Mouse (Mus musculus): ENCODE results near the gene Mypop. TPM values are rescaled to one million over a fixed set of nuclear protein-coding genes. Genes with fewer than 3 reads are reported as not detected.
A peak's percentile ranks its signal among the peaks of the same experiment; 100 is the strongest.

The Mypop gene
- polyA plus RNA-seq, 1 experiment from 2014 or later: 0.15 TPM

- Histone ChIP-seq H3K27ac (replicated peaks) (peak within 1 kb of the TSS; percentile 92), H3K27me3 (no peaks in the 10 kb centered on the region), H3K4me2 (peak within 1 kb of the TSS; percentile 99), H3K4me3 (replicated peaks) (peak within 1 kb of the TSS; percentile 83), H3K4me1 (replicated peaks) (peaks cover 69% of the 10 kb centered on the region), H3K9ac (peak within 1 kb of the TSS; percentile 84), H3K9me3 (replicated peaks) (no peaks in the 10 kb centered on the region), H3K36me3 (replicated peaks) (peaks cover 10% of the 10 kb centered on the region)
- peak; percentile 56 for ATAC-seq (ENCODE audit: insufficient read depth)
- under 1% methylated on average over 79 of the region's 90 CpGs for WGBS (ENCODE audit: insufficient replicate concordance)
These were observed 13.0 kb downstream of the Mypop start, which contains the start of gene Irf2bp1 for GRCm38 (mm10) chr7:19003902-19004630. Gene Irf2bp1, plus strand, starts transcription at chr7:19004044.

GRCm38 (mm10) chr7:19004631-19005079, 13.6 kb downstream of the Mypop start:
- peaks cover 75% of the 10 kb centered on the region for H3K4me1 ChIP-seq (replicated peaks)

GRCm38 (mm10) chr7:19005417-19006121, 14.5 kb downstream of the Mypop start:
- H3K36me3 ChIP-seq (replicated peaks): peaks cover 10% of the 10 kb centered on the region
- peaks cover 77% of the 10 kb centered on the region for H3K4me1 ChIP-seq (replicated peaks)
- H3K4me3 ChIP-seq (replicated peaks): peak overlapping the region; percentile 83
- no peak overlapping the region for H3K27ac ChIP-seq (replicated peaks)
- no peaks in the 10 kb centered on the region for H3K27me3 ChIP-seq
- peak overlapping the region; percentile 84; the same call in 1 of the 2 replicates for H3K9ac ChIP-seq
- H3K4me2 ChIP-seq: peak overlapping the region; percentile 99
- 71% methylated on average over 34 of the region's 34 CpGs for WGBS (ENCODE audit: insufficient replicate concordance)
- no peak for ATAC-seq (ENCODE audit: insufficient read depth)
- H3K9me3 ChIP-seq (replicated peaks): no peaks in the 10 kb centered on the region

More at GRCm38 (mm10) chr7:19004631-19005079, 13.6 kb downstream of the Mypop start:
- peak overlapping the region; percentile 84 for H3K9ac ChIP-seq
- H3K27ac ChIP-seq (replicated peaks): peak overlapping the region; percentile 92
- H3K4me2 ChIP-seq: peak overlapping the region; percentile 99
- no peaks in the 10 kb centered on the region for H3K9me3 ChIP-seq (replicated peaks)
- ATAC-seq (ENCODE audit: insufficient read depth): no peak
- WGBS (ENCODE audit: insufficient replicate concordance): 16% methylated on average over 34 of the region's 34 CpGs
- peak overlapping the region; percentile 83 for H3K4me3 ChIP-seq (replicated peaks)
- no peaks in the 10 kb centered on the region for H3K27me3 ChIP-seq
- peaks cover 10% of the 10 kb centered on the region for H3K36me3 ChIP-seq (replicated peaks)

- Histone ChIP-seq H3K4me3 (replicated peaks) (0 out of 2 replicates have a peak overlapping the region, but pooled peaks have one; percentile 83), H3K36me3 (replicated peaks) (peaks cover 10% of the 10 kb centered on the region), H3K27me3 (no peaks in the 10 kb centered on the region), H3K4me1 (replicated peaks) (peaks cover 75% of the 10 kb centered on the region), H3K9ac (no peak overlapping the region), H3K9me3 (replicated peaks) (no peaks in the 10 kb centered on the region), H3K4me2 (peak overlapping the region; percentile 99), H3K27ac (replicated peaks) (no peak overlapping the region)
- no peak for ATAC-seq (ENCODE audit: insufficient read depth)
- WGBS (ENCODE audit: insufficient replicate concordance): 4% methylated on average over 12 of the region's 12 CpGs
These were observed 15.4 kb downstream of the Mypop start for GRCm38 (mm10) chr7:19006476-19006875.

- Histone ChIP-seq H3K27ac (replicated peaks) (peak overlapping the region; percentile 63), H3K4me3 (replicated peaks) (peak overlapping the region; percentile 6; the same call in 1 of the 2 replicates), H3K9me3 (replicated peaks) (no peaks in the 10 kb centered on the region), H3K27me3 (peaks cover 4% of the 10 kb centered on the region; the same call in 1 of the 2 replicates), H3K9ac (no peak overlapping the region), H3K36me3 (replicated peaks) (peaks cover 10% of the 10 kb centered on the region), H3K4me2 (peak overlapping the region; percentile 99), H3K4me1 (replicated peaks) (peaks cover 75% of the 10 kb centered on the region)
- WGBS (ENCODE audit: insufficient replicate concordance): 66% methylated on average over 13 of the region's 13 CpGs
- peak; percentile 20 for ATAC-seq (ENCODE audit: insufficient read depth)
These were observed 16.3 kb downstream of the Mypop start for GRCm38 (mm10) chr7:19007026-19007977.

- H3K4me1 ChIP-seq (replicated peaks): peaks cover 53% of the 10 kb centered on the region
- peak overlapping the region; percentile 20; the same call in 1 of the 2 replicates for H3K27ac ChIP-seq (replicated peaks)
- peaks cover 7% of the 10 kb centered on the region for H3K36me3 ChIP-seq (replicated peaks)
- no peak; the same call in 1 of the 2 replicates for ATAC-seq (ENCODE audit: insufficient read depth)
- no peak overlapping the region; the same call in 1 of the 2 replicates for H3K4me2 ChIP-seq
- H3K9ac ChIP-seq: no peak overlapping the region
- WGBS (ENCODE audit: insufficient replicate concordance): 51% methylated on average over 7 of the region's 7 CpGs
- no peaks in the 10 kb centered on the region for H3K9me3 ChIP-seq (replicated peaks)
- H3K27me3 ChIP-seq: peaks cover 21% of the 10 kb centered on the region
- H3K4me3 ChIP-seq (replicated peaks): no peak overlapping the region
These were observed 19.5 kb downstream of the Mypop start for GRCm38 (mm10) chr7:19010581-19010980.

GRCm38 (mm10) chr7:19012025-19012621, 21.1 kb downstream of the Mypop start:
- Histone ChIP-seq H3K4me1 (replicated peaks) (peaks cover 44% of the 10 kb centered on the region), H3K4me2 (peak overlapping the region; percentile 61), H3K27ac (replicated peaks) (peak overlapping the region; percentile 71), H3K4me3 (replicated peaks) (peak overlapping the region; percentile 28), H3K9me3 (replicated peaks) (no peaks in the 10 kb centered on the region), H3K9ac (peak overlapping the region; percentile 36), H3K36me3 (replicated peaks) (no peaks in the 10 kb centered on the region), H3K27me3 (peaks cover 21% of the 10 kb centered on the region)
- WGBS (ENCODE audit: insufficient replicate concordance): 3% methylated on average over 31 of the region's 31 CpGs
- peak; percentile 41 for ATAC-seq (ENCODE audit: insufficient read depth)

- Histone ChIP-seq H3K4me3 (replicated peaks) (no peak overlapping the region), H3K36me3 (replicated peaks) (no peaks in the 10 kb centered on the region), H3K27me3 (peaks cover 21% of the 10 kb centered on the region), H3K4me1 (replicated peaks) (peaks cover 44% of the 10 kb centered on the region), H3K27ac (replicated peaks) (peak overlapping the region; percentile 71), H3K4me2 (peak overlapping the region; percentile 61), H3K9me3 (replicated peaks) (no peaks in the 10 kb centered on the region), H3K9ac (no peak overlapping the region)
- peak; percentile 56 for ATAC-seq (ENCODE audit: insufficient read depth)
- 30% methylated on average over 2 of the region's 2 CpGs for WGBS (ENCODE audit: insufficient replicate concordance)
These were observed 21.8 kb downstream of the Mypop start for GRCm38 (mm10) chr7:19012882-19013281.

GRCm38 (mm10) chr7:19014452-19014851, 23.4 kb downstream of the Mypop start:
- H3K4me1 ChIP-seq (replicated peaks): peaks cover 33% of the 10 kb centered on the region
- 69% methylated on average over 15 of the region's 15 CpGs for WGBS (ENCODE audit: insufficient replicate concordance)
- H3K4me2 ChIP-seq: no peak overlapping the region
- H3K9ac ChIP-seq: no peak overlapping the region
- no peaks in the 10 kb centered on the region for H3K36me3 ChIP-seq (replicated peaks)
- H3K4me3 ChIP-seq (replicated peaks): no peak overlapping the region
- ATAC-seq (ENCODE audit: insufficient read depth): no peak
- H3K9me3 ChIP-seq (replicated peaks): no peaks in the 10 kb centered on the region
- peaks cover 24% of the 10 kb centered on the region for H3K27me3 ChIP-seq
- no peak overlapping the region for H3K27ac ChIP-seq (replicated peaks)

- Histone ChIP-seq H3K36me3 (replicated peaks) (no peaks in the 10 kb centered on the region), H3K27ac (replicated peaks) (no peak overlapping the region), H3K9ac (no peak overlapping the region), H3K4me3 (replicated peaks) (no peak overlapping the region), H3K27me3 (peaks cover 39% of the 10 kb centered on the region), H3K4me2 (no peak overlapping the region), H3K4me1 (replicated peaks) (peaks cover 24% of the 10 kb centered on the region), H3K9me3 (replicated peaks) (no peaks in the 10 kb centered on the region)
- 74% methylated on average over 4 of the region's 4 CpGs for WGBS (ENCODE audit: insufficient replicate concordance)
- no peak for ATAC-seq (ENCODE audit: insufficient read depth)
These were observed 25.0 kb downstream of the Mypop start for GRCm38 (mm10) chr7:19016042-19016441.
